Mouse (Mus musculus): ENCODE measurements at regions not wholly inside any gene's neighbourhood (a gene's known extent, or its start where the extent isn't known, plus 50 kb on each side); places are given as distances from the start of the nearest gene placed in this dataset.
"Not testable (repeated sequence)": the region's sequence is repeated elsewhere in the genome, so short reads cannot be mapped to it uniquely, and the experiment has no call there.

DNA sequence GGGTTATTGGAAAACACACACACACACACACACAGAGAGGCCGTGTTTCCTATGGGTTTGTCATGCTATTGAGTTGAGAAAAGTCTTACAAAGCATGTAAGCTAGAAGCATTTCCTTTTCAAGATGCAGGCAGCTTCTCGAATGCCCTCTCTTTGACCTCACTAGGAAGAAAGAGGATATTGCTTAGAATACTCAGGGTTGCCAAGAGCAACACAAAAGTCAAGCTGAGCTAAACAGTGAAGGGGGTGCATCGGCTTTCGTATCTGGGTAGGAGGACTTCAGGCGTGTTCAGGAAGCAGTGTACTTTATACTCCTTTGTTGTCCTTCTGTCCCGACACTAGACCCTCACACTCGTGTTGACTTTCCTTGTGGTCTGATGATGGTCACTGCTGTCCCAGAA is 246.5 kb downstream of the Prex1 start:
- H3K4me3 ChIP-seq (ENCODE audit: insufficient read depth, low read depth, low read length) = no peak overlapping the region
- H3K27ac ChIP-seq (ENCODE audit: insufficient read depth, low read depth, low read length) = no peak overlapping the region
- WGBS = 53% methylated on average over 7 of the region's 7 CpGs
- H3K4me1 ChIP-seq (ENCODE audit: control insufficient read depth, insufficient read depth, low read length) = peaks cover 14% of the 10 kb centered on the region
- TF ChIP-seq CTCF (IDR thresholded peaks at IDR 0.05; ENCODE audit: insufficient read depth, low read depth, low read length) (no peak), POLR2A (IDR thresholded peaks at IDR 0.05; ENCODE audit: insufficient read depth, low read depth, low read length) (no peak)

DNA sequence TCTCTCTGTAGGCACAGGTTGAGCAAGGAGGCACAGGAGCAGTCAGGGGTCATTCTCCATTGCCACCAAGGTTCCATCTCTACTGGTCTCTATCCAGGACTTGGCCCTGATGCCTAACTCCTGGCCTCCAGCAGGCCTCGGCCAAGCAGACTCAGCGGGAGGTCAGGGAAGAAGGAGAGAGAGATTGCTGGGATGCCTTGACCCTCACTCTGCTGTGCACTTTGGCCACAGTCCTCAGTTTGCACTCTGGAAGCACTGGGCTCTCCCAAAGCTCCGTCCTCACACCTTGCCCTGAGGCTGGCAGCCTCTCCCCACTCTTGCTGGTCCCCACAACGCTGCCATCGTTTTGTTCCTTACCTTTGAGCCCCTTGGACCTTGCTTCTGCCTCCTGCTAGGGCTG is 248.1 kb downstream of the Prex1 start:
- TF ChIP-seq CTCF (IDR thresholded peaks at IDR 0.05; ENCODE audit: insufficient read depth, low read depth, low read length) = no peak
- TF ChIP-seq POLR2A (IDR thresholded peaks at IDR 0.05; ENCODE audit: insufficient read depth, low read depth, low read length) = no peak
- H3K4me1 ChIP-seq (ENCODE audit: control insufficient read depth, insufficient read depth, low read length) = peaks cover 5% of the 10 kb centered on the region
- no peak overlapping the region for H3K4me3 ChIP-seq (ENCODE audit: insufficient read depth, low read depth, low read length)
- H3K27ac ChIP-seq (ENCODE audit: insufficient read depth, low read depth, low read length) = no peak overlapping the region
- WGBS = 73% methylated on average over 5 of the region's 5 CpGs

DNA sequence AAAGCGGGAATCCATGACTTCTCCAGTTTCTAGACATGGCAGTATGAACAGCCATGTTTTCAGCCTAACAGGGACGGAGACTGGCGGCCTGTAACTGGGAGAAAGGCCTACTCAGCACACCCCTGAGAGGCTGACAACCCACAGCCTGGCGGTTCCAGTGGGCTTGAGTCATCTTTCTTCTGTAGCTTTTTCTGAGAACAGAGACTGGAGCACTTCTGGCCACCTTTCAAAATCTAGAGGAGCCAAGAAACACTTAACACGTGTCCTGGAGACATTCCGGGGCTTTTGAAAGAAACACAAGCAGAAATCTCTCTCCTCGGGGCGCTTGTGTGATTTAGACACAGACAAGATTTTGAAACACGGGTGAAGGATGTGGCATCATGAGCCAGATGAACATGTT is 250.1 kb downstream of the Prex1 start:
- H3K4me3 ChIP-seq (ENCODE audit: insufficient read depth, low read depth, low read length) = no peak overlapping the region
- WGBS = 58% methylated on average over 9 of the region's 9 CpGs
- no peak overlapping the region for H3K27ac ChIP-seq (ENCODE audit: insufficient read depth, low read depth, low read length)
- peaks cover 5% of the 10 kb centered on the region for H3K4me1 ChIP-seq (ENCODE audit: control insufficient read depth, insufficient read depth, low read length)
- TF ChIP-seq CTCF (IDR thresholded peaks at IDR 0.05; ENCODE audit: insufficient read depth, low read depth, low read length) = no peak
- no peak for TF ChIP-seq POLR2A (IDR thresholded peaks at IDR 0.05; ENCODE audit: insufficient read depth, low read depth, low read length)

DNA sequence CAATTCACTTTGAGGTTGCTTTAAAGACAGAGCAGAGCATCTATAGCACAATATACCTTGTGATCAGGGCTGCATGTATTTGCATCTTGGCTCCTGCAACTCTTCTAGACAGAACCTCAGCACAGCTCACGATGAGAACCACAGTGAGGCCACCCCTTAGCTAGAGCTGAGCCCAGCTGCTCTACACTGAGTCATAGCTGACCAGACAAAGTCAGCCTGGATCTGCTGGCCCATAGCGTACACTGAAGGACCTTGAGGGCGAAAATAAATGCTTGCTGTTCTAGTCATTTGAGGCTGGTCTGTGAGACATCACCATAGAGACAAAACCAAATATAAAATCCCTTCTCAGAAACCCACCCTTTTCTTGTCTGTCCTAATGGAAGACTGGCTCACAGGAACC is 251.7 kb downstream of the Prex1 start:
- Histone ChIP-seq H3K4me3 (ENCODE audit: insufficient read depth, low read depth, low read length) (no peak overlapping the region), H3K4me1 (ENCODE audit: control insufficient read depth, insufficient read depth, low read length) (peaks cover 5% of the 10 kb centered on the region), H3K27ac (ENCODE audit: insufficient read depth, low read depth, low read length) (no peak overlapping the region)
- TF ChIP-seq POLR2A (IDR thresholded peaks at IDR 0.05; ENCODE audit: insufficient read depth, low read depth, low read length) = no peak
- TF ChIP-seq CTCF (IDR thresholded peaks at IDR 0.05; ENCODE audit: insufficient read depth, low read depth, low read length) = no peak
- WGBS = 83% methylated on average over 3 of the region's 3 CpGs

DNA sequence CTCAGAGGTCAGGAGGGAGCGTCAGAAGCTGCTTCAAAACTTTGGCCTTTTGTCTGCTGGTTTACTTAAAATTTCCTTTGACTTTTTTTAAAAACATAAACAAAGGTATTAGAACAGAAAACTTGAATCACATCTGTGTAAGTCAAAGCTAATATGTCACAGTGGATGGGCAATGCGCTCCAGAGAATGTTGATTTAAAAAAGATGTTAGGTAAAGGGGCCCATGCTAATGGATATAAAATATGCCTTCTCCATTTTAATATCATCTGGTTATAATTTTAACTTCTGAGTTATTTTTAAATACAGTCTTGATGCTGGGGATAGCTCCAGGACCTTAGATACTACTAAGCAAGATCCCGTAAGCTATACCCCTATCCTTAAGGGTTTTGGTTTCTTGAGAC is 252.5 kb downstream of the Prex1 start:
- no peak for TF ChIP-seq CTCF (IDR thresholded peaks at IDR 0.05; ENCODE audit: insufficient read depth, low read depth, low read length)
- no peak for TF ChIP-seq POLR2A (IDR thresholded peaks at IDR 0.05; ENCODE audit: insufficient read depth, low read depth, low read length)
- Histone ChIP-seq H3K4me1 (ENCODE audit: control insufficient read depth, insufficient read depth, low read length) (peaks cover 1% of the 10 kb centered on the region; the same call in 1 of the 2 replicates), H3K27ac (ENCODE audit: insufficient read depth, low read depth, low read length) (no peak overlapping the region), H3K4me3 (ENCODE audit: insufficient read depth, low read depth, low read length) (no peak overlapping the region)
- 97% methylated on average over 3 of the region's 3 CpGs for WGBS

DNA sequence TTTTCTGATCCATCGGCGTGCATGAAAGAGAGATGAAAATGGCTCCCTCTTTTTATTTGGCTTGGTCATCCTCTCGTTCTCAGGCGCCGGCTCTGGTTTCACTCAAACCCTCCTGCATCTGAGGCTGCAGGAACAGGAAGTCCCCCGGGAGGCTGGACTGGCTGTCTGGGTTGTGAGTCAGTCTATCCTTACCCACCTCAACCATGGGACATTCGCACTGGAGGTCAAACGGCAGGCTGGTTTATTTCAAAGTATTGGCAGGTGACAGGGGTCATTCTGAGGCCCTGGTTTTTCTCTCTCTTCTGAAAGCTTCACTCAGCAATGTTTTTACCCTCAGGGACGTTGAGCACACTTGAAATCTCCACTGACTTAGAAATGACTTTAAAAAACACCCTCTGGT is 253.7 kb downstream of the Prex1 start:
- WGBS = 81% methylated on average over 9 of the region's 9 CpGs
- no peak overlapping the region for H3K27ac ChIP-seq (ENCODE audit: insufficient read depth, low read depth, low read length)
- H3K4me3 ChIP-seq (ENCODE audit: insufficient read depth, low read depth, low read length) = no peak overlapping the region
- TF ChIP-seq POLR2A (IDR thresholded peaks at IDR 0.05; ENCODE audit: insufficient read depth, low read depth, low read length) (no peak), CTCF (IDR thresholded peaks at IDR 0.05; ENCODE audit: insufficient read depth, low read depth, low read length) (no peak)
- no peaks in the 10 kb centered on the region for H3K4me1 ChIP-seq (ENCODE audit: control insufficient read depth, insufficient read depth, low read length)

DNA sequence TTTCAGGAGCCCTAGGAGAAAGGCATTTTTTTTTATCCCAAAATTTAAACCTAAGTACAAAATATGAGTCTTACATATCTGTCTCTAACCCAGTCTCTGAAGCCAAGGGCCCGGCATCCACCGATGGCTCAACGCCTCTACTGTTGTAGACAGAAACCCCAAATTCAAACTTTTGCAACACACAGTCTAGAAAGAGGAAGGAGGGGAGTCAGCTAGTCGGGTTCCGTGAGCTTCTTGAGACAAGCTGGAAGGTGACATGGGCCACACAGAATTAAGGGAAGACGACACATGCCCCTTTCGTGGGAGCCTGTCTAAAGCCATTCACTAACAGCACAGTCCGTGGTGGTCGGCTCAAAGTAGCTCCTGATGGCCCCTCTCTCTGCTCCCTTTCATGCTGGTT is 254.7 kb downstream of the Prex1 start:
- 95% methylated on average over 9 of the region's 9 CpGs for WGBS
- Histone ChIP-seq H3K4me3 (ENCODE audit: insufficient read depth, low read depth, low read length) (no peak overlapping the region), H3K27ac (ENCODE audit: insufficient read depth, low read depth, low read length) (no peak overlapping the region), H3K4me1 (ENCODE audit: control insufficient read depth, insufficient read depth, low read length) (peaks cover 5% of the 10 kb centered on the region; the same call in 1 of the 2 replicates)
- TF ChIP-seq POLR2A (IDR thresholded peaks at IDR 0.05; ENCODE audit: insufficient read depth, low read depth, low read length) (no peak), CTCF (IDR thresholded peaks at IDR 0.05; ENCODE audit: insufficient read depth, low read depth, low read length) (no peak)

DNA sequence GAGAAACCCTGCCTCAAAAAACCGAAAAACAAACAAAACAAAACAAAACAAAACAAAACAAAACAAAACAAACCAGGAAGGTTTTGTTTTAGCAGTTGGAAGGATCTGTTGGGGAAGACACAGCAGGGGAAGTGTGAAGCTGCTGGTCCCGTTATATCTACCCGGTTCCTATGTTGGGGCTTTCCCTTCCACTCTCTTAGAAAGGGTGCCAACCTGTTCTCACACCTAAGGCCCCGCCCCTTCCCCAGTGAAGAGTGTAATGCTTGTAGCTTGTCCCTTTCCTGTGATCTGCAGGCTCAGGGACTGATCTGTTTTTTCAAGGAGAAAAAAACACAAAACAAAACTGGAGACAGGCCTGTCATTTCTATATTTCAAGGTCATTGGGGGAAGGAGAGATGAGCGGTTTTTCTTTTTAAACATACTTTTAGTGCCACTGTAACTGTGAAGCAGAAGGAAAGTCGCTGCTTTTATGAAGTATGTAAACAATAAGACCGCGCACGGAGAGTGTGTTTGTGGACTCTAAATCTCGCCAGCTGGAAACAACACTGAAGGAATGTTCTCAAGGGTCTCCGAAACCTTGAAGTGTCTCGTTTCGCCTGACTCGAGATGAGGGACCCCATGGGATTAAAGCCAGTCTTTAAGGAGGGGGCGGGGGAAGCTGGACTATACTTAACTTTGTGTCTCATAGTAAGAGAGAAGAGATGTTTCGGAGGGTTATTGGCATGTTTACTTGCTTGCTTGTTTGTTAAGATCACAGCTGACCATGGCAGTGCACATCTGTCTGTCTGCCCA is 256.1 kb downstream of the Prex1 start:
- peaks cover 5% of the 10 kb centered on the region; the same call in 1 of the 2 replicates for H3K4me1 ChIP-seq (ENCODE audit: control insufficient read depth, insufficient read depth, low read length)
- no peak overlapping the region for H3K4me3 ChIP-seq (ENCODE audit: insufficient read depth, low read depth, low read length)
- WGBS = 81% methylated on average over 16 of the region's 16 CpGs
- H3K27ac ChIP-seq (ENCODE audit: insufficient read depth, low read depth, low read length) = no peak overlapping the region
- TF ChIP-seq CTCF (IDR thresholded peaks at IDR 0.05; ENCODE audit: insufficient read depth, low read depth, low read length) = no peak
- TF ChIP-seq POLR2A (IDR thresholded peaks at IDR 0.05; ENCODE audit: insufficient read depth, low read depth, low read length) = no peak

DNA sequence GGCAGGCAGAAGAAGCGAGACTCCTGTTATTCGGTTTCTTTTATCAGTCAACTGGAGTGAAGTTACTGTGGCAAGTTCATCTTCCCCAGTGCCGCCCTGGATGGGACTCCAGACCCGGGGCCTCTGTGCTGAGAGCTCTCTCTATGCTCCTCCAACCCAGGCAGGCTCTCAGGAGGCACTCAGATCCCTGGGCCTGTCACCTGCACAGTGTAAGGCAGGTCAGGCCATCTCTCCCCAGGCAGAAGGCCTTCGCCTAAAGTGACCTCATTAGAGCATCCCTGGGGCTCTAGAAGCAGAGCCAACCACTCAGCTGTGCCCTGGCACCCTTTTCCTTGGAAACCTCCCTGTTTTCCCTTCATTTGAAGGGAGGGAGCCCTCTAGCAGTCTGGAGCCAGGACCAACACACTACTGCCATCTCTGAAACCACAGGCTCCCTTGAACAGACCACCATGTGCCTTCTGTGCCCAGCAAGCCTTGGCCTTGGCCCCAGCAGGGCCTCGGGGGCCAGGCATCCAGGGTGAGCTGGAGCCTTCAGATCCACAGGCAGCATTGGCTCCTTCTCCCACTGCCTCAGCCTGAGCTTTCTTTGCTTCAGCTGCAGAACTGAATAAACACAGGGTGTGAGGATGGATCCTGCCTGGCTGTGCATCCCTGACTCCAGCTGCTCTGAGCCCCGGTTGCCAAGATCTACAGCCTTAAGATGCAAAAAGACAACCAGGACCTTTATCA is 259.3 kb downstream of the Prex1 start:
- not testable (repeated sequence) for H3K4me1 ChIP-seq (ENCODE audit: control insufficient read depth, insufficient read depth, low read length); H3K4me3 ChIP-seq (ENCODE audit: insufficient read depth, low read depth, low read length); H3K27ac ChIP-seq (ENCODE audit: insufficient read depth, low read depth, low read length)
- 34% methylated on average over 2 of the region's 7 CpGs for WGBS
